Mouse (Mus musculus) ES-CJ7 (cell line): Measurements from ENCODE around the gene Atp13a2.

Experiments
- DNase-seq: peaks from one replicate; pipeline ENCODE4 v3.0.0; 2011; ENCODE audit warnings: low read depth, low spot score

Atp13a2 gene

GRCm38 (mm10) chr4:140986711-140987395 lies at the start of gene Atp13a2:
Gene Atp13a2, plus strand, starts transcription at chr4:140986873.
- peak; percentile 78 for DNase-seq

- no peak for DNase-seq
These were observed 42.3 kb upstream of the Atp13a2 start for GRCm38 (mm10) chr4:140944356-140944755.

DNA sequence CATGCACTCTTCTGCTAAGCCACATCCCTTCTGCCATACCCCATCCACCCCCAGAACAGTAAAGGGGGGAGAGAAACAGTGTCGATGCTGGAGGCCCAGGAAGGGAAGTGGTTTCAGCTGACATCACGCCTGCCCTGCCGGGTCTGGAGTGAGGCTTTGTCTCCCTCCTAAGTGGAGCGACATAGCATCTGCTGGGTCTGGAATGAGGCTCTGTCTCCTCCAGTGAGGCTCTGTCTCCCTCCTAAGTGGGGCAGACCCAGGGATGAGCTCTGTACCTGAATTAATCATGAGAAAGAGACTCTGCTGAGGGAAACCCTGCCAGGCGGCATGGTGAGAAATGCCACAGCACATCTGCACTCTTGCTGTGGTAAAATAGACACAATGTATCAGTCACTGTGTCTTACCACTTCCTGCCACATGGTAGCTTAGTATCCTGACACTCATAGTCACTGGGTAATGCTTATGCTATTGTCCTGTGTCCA lies 41.7 kb upstream of the Atp13a2 start:
- DNase-seq: no peak

GRCm38 (mm10) chr4:140945571-140945970 lies 41.1 kb upstream of the Atp13a2 start:
- no peak for DNase-seq

DNA sequence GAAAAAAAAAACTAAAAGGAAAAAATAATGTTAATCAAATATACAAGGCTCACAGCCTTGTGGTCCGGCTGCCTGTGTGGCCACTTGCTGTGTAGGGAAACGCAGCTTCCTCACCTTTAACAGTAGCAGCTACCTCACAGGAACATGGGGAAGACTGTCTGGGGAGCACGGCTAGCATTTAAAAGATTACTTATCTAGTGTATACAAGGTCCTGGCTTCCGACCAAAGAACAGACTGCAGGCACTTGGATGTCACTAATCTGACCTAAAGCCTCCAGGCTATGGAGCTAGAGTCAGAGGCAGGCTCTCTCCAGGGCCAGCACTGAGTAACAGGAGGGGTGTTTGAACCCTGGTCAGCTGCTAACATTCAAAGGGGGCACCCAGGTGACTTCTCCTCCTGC lies 40.6 kb upstream of the Atp13a2 start:
- DNase-seq: no peak

- DNase-seq: peak; percentile 87
These were observed 40.0 kb upstream of the Atp13a2 start for GRCm38 (mm10) chr4:140946580-140947205.

DNA sequence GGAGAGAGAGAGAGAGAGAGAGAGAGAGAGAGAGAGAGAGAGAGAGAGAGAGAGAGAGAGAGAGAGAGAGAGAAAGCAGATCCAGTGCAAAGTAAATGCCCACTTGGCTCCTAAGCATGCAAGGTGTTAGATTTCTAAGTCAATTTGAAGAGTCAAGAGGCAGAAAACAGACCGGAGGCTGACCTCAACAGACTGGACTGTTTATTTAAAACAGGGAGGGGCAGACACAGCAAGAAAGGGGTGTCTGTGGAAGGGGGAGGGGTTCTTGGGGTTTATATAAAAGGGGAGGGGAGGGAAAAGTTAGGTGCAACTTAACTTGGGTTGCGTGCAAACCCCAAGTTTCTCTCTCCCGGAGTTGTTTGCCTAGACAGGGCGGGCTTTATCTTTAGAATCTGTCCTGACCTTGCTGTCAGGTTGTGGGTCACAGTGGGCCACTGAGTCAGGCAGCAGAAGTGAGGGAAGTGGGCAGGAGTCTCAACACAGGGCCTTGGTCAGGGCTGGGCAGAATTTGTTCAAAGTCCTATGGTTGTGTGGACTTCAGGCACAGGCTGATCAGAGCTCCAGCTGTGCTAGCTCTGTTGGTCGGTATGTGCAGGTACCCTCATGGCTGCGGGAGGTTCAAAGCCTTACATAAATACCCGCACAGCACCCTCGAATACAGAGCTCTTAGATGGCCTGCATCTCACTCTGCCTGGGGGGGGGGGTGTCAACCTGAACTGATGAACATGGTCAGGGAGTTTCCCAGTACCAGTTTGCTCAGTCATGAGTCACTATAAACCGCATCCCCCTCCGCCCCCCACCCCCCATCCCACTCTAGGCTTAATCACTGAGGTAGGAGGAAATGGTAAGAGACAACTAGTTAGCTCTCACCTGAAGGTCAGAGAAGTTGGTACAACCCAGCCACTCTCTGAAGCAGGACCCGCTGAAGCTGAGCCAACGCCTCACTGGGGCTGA lies 38.9 kb upstream of the Atp13a2 start:
- no peak for DNase-seq

GRCm38 (mm10) chr4:140948481-140948880 lies 38.2 kb upstream of the Atp13a2 start:
- no peak for DNase-seq

DNA sequence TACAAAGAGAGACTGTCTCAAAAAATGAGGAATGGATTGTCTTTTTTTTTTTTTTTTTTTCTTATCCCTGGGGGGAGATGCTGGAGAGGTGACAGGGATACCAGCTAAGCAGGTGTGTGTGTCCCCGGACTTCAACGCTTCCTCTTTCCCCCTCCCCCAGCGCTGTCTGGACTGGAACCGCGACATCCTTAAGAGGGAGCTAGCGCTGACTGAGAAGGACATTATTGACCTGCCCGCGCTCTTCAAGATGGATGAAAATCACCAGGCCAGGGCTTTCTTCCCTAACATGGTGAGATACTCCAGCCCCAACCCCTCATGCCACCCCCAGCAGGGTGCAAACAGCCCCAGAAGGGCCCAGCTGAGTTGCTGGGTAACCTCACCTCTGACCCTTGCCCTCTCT lies 37.6 kb upstream of the Atp13a2 start:
- no peak for DNase-seq

DNA sequence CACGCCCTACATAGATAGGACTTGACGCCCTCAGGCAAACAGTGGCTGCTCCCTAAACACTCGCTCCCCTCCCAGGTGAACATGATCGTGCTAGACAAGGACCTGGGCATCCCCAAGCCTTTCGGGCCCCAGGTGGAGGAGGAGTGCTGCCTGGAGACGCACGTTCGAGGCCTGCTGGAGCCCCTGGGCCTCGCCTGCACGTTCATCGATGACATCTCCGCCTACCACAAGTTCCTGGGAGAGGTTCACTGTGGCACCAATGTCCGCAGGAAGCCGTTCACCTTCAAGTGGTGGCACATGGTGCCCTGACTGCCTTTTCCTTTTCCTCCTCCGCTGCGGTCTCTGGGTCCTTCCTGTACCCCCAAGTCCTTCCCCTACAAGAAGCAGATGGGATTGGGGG lies 37.1 kb upstream of the Atp13a2 start:
- DNase-seq: no peak

- no peak for DNase-seq
These were observed 36.1 kb upstream of the Atp13a2 start for GRCm38 (mm10) chr4:140950574-140950973.

GRCm38 (mm10) chr4:140951861-140952641 lies 34.6 kb upstream of the Atp13a2 start:
- DNase-seq: no peak

DNA sequence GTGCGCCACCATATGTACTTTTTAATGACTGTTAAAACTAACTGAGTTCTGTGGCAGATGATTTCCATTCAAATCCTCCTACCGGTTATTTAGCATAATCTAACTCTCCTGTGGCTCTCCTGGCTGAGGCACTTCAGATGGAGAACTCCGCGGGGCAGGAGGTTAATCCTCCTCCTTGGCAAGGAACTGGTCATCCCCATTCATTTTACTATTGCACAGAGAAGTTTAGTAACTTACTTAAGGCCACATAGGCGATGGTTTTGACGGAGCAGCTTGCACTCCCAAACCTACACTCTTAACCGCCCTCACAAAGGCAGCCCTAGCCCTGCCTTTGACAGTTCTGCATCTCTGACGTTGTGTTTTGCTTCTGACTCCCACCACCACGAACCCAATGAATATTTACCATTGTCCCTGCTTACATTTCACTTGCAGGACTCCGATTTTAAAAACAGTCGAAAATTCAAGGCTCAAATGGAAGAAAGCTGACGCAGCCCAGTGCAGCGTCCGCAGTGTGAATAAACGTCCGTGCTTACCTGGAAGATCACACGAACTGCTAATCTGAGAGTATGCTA lies 29.5 kb upstream of the Atp13a2 start:
- DNase-seq: no peak

- DNase-seq: peak; percentile 72
These were observed 28.9 kb upstream of the Atp13a2 start for GRCm38 (mm10) chr4:140957725-140958124.

- DNase-seq: no peak
These were observed 28.4 kb upstream of the Atp13a2 start for GRCm38 (mm10) chr4:140958319-140958718.

DNA sequence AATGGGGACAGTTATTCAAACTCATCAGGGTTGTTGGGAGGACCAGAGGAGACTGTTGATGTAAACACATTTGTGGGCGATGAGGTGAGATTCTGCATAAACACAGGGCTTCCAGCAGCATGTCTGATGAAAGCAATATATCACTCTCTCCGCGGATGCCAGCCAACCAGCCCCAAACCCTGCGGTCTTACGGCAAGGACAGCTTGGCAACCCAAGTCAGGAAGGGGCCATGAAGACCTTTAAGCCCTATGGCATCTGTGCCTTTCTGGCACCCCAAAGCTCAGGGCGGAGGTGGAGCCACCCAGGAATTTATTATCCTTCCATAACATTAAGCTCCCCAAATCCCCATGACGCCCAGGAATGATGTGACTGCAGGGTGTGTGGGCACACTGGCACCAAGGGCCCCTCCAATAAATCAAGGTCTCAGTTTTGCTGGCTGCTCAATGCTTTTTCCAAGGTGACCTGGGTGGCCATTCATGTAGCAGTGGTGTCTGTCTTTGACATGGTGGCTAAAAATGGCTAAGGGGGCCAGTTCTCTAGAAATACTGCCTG lies 27.5 kb upstream of the Atp13a2 start:
- DNase-seq: no peak

DNA sequence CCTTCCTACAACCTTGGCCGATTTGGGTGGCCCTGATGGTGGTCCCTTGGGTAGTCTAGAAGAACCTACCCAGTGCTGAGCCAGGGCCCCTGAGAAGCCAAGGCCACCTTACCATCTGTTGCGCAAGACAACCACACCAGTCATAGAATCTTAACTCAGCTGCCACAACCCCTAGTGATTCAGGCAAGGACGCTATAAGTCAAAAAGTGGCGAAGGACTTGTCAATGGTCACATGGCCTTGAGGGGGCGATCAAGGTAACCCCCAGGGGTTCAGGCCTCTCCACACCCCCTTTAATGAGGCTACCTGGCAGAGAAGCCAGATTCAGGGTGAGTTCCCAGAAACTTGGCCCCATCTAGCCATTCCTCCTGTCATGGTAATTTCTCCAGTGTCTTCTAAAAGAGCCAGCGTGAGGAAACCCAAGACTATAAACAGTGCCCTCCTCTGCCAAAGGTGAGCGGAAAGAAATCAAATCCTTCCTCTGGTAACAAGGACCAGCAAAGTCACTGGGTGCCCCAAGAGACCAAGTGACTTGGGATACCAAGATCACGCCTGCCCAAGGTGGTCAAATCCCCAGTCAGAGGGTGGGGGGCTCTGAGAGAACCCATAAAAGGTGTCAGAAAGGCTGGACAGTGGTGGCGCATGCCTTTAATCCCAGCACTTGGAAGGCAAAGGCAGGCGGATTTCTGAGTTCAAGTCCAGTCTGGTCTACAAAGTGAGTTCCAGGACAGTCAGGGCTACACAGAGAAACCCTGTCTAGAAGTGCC lies 26.8 kb upstream of the Atp13a2 start:
- peak; percentile 50 for DNase-seq

DNA sequence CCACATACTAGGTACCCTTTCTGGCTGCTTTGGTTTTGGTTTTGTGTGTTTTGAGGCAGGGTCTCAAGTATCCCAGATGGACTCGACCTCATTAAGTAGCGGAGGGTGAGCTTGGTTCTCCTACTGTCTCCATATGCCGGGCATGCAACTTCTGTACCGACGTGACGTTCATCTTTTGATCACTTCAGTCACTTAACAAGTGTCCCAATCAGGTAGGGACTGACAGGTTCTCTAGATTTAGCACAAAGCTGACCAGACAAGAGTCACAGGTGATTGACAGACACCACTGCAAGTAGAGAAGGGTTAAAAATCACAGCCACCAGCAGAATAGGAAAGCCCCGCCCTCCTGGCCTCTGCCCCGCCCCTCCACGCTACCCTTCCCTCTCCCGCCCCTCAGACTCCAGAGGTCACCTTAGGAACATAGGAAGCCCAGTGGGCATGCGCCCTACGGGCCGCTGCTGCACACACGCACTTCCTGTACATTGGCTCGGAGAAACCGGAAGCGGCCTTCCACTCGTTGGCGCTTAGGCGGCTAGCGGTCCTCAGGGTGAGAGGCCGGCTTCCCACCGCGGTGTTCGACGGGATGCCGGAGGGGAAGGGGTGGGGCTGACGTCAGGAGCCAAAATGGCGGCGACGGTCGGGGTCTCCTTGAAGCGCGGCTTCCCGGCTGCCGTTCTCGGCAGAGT lies 25.7 kb upstream of the Atp13a2 start, which contains the start of gene Sdhb:
Sdhb (plus strand) TSS at position 423 of the 686 bp plus-strand sequence.
- peak; percentile 99 for DNase-seq
